Mouse (Mus musculus): ENCODE measurements around the gene Gsap. TPM values are rescaled to one million over a fixed set of nuclear protein-coding genes. Genes with fewer than 3 reads are reported as not detected.

Gsap gene
- polyA plus RNA-seq (2017; shearing (Covaris generic)), result 10 to 100 TPM; 29.1 to 37.7 TPM

DNA sequence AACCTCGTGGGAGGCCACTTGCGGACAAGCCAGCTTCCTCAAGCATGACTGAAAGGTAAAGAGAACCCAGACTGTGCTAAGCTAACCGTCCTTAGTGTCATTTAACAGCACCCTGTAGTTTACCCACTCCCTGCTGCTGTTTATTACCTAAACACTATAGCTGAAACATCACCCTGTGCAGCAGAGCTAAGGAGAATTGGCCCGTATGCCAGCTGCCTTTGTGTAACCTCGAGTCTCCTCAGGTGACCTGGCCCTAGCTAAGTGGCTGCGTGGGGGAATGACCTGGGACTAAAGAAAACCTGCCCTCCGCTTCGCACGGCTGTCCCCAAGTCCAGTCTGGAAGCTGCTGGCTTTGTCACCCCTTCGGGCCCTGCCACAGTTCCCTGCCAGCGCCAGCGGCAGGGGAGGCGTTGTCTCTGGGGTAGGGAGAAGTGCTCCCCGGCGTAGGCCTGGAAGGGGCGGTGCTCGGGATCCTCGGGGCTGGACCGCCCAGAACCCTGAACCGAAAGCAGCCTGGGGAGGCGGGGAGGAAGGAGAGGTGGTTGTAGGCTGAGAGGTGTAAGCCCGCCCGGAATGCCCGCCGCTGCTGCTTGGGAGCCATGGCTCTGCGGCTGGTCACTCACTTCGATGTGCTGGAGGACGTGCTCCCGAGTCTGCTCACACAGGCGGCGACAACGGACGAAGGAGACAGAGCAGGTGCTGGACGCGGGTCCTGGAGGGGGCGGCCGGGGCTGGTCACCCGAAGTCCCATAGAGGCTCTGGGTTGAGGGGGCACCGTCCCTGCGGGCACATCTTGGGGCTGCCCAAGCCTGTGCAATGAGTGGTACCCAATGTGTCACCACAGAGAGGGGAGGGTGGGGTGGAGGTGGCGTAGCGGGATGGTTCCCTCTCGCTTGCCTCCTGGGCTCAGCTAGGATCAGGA lies at the start of gene Gsap:
Gene Gsap, plus strand, starts transcription at position 492 of the 922 bp plus-strand sequence.

Other genes with a start within 250 kb of the Gsap start
- gene Rsbn1l, start 229.9 kb upstream of the Gsap start, polyA plus RNA-seq (2017; shearing (Covaris generic)), result 10 to 100 TPM; 27.7 to 31.3 TPM
- gene Ptpn12, start 130.3 kb upstream of the Gsap start, polyA plus RNA-seq (2017; shearing (Covaris generic)), result 10 to 100 TPM in 1 of 2 experiments, 1 to 10 TPM in 1; 9.0 to 10.4 TPM
- gene Fgl2, start 186.4 kb downstream of the Gsap start, polyA plus RNA-seq (2017; shearing (Covaris generic)), result 10 to 100 TPM; 30.7 to 61.0 TPM
- gene Ccdc146, start 238.4 kb downstream of the Gsap start, polyA plus RNA-seq (2017; shearing (Covaris generic)), result under 1 TPM; 0.18 to 0.59 TPM
- 10 to 100 TPM in 1 of 2 experiments, 1 to 10 TPM in 1; 8.9 to 13.5 TPM for gene Fam185a, start 238.7 kb downstream of the Gsap start, polyA plus RNA-seq (2017; shearing (Covaris generic))